Mouse (Mus musculus) hindbrain, postnatal 0 days (tissue): ENCODE results near the gene Usp33. TPM values are rescaled to one million over a fixed set of nuclear protein-coding genes. Genes with fewer than 3 reads are reported as not detected.

ENCODE experiments used
- ATAC-seq: fragments of 200-750 bp; cut with Nextera tagmentation; 2 replicates; pipeline ENCODE4 v1.8.0; 2017; ENCODE audit warnings: mild to moderate bottlenecking, moderate TSS enrichment, moderate library complexity
- DNase-seq: peaks from one replicate; pipeline ENCODE4 v3.0.0-alpha.2; 2015; ENCODE audit warnings: low spot score
- H3K27ac ChIP-seq: fragments of 300-500 bp; sonication (generic); 2 replicates; pipeline ENCODE4 v1.5.1; 2014; ENCODE audit warnings: mild to moderate bottlenecking
- H3K27me3 ChIP-seq: fragments of 300-500 bp; sonication (generic); 2 replicates; pipeline ENCODE4 v1.6.1; 2014; ENCODE audit warnings: low read length, mixed read lengths; ENCODE audit not compliant: insufficient read depth
- H3K36me3 ChIP-seq: fragments of 300-500 bp; sonication (generic); 2 replicates; pipeline ENCODE4 v1.6.1; 2014; ENCODE audit warnings: low read length, mixed read lengths; ENCODE audit not compliant: insufficient read depth
- H3K4me1 ChIP-seq: fragments of 300-500 bp; sonication (generic); 2 replicates; pipeline ENCODE4 v1.6.1; 2014; ENCODE audit warnings: antibody characterized with exemption, low read length, mixed read lengths; ENCODE audit not compliant: insufficient read depth
- H3K4me2 ChIP-seq: fragments of 300-500 bp; sonication (generic); 2 replicates; pipeline ENCODE4 v1.6.1; 2014; ENCODE audit warnings: low read depth, mild to moderate bottlenecking, low read length, moderate library complexity, mixed read lengths
- H3K4me3 ChIP-seq: fragments of 300-500 bp; sonication (generic); 2 replicates; pipeline ENCODE4 v1.5.1; 2014; ENCODE audit warnings: low read length
- H3K9ac ChIP-seq: fragments of 300-500 bp; sonication (generic); replicated peaks from 2 replicates; pipeline ENCODE4 v1.6.1; 2014; ENCODE audit warnings: mild to moderate bottlenecking, low read length, moderate library complexity, mixed read lengths
- H3K9me3 ChIP-seq: fragments of 300-500 bp; sonication (generic); 2 replicates; pipeline ENCODE4 v1.6.1; 2016; ENCODE audit warnings: low read length, mixed read lengths
- CTCF ChIP-seq: IDR thresholded peaks from 2 replicates; pipeline ENCODE4 v1.5.1; 2016; ENCODE audit warnings: antibody characterized with exemption, control low read depth, low read depth
- WGBS: fragments of 180-500 bp; shearing (Covaris S2); extraction: QIAGEN DNeasy Blood & Tissue Kit; methylation state at CpG from one replicate; pipeline ENCODE4 v1.1.7; 2014; 5-methylcytosine and 5-hydroxymethylcytosine counted together
- polyA plus RNA-seq: library from polyadenylated mRNA; unstranded; fragments of >200 nt; fragmentation: Nextera tagmentation; extraction: Ambion mirVana; gene quantifications from 2 replicates; pipeline ENCODE4 v1.2.1, GENCODE M21; 2015
- total RNA-seq: library from RNA; depleted of rRNA; stranded (reverse); fragments of >200 nt; gene quantifications from 2 replicates; pipeline ENCODE4 v1.2.3, GENCODE M21; 2014; rRNA removed

The Usp33 gene
- total and polyA plus RNA-seq, 2 experiments from 2014 or later = 51.5 to 64.8 TPM

- Histone ChIP-seq H3K9me3 (no peaks in the 10 kb centered on the region), H3K36me3 (peaks cover 20% of the 10 kb centered on the region), H3K4me2 (no peak overlapping the region), H3K4me3 (no peak overlapping the region), H3K9ac (no peak overlapping the region), H3K27ac (no peak overlapping the region), H3K4me1 (no peaks in the 10 kb centered on the region), H3K27me3 (no peaks in the 10 kb centered on the region)
- DNase-seq (no peak), ATAC-seq (no peak)
- WGBS = 90% methylated on average over 8 of the region's 8 CpGs
- no peak for TF ChIP-seq CTCF
Measured at GRCm38 (mm10) chr3:152428925-152429324, 82.6 kb downstream of the Usp33 start.

- Histone ChIP-seq H3K27ac (no peak overlapping the region), H3K4me3 (no peak overlapping the region), H3K9me3 (no peaks in the 10 kb centered on the region), H3K4me1 (no peaks in the 10 kb centered on the region), H3K36me3 (peaks cover 14% of the 10 kb centered on the region), H3K9ac (no peak overlapping the region), H3K4me2 (no peak overlapping the region), H3K27me3 (no peaks in the 10 kb centered on the region)
- DNase-seq (no peak), ATAC-seq (no peak)
- WGBS = 95% methylated on average over 7 of the region's 7 CpGs
- no peak for TF ChIP-seq CTCF
Measured at GRCm38 (mm10) chr3:152432677-152433076, 86.4 kb downstream of the Usp33 start.

DNA sequence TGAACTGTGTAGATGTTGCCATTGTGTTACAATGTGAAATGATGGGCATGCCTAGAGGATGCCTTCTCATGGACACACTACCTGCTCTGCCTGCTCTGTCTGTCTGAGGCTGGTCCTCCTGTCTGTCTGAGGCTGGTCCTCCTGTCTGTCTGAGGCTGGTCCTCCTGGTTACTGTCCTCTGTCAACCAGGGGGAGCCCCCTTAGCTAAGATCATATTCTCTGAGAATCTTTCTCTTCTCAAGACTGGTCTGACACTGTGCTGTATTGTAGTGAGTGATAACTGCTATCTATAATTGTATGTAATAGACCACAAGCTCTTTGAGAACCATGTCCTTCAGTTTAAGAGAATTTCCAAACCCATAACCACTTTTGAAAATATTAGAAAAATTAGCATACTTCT lies 89.3 kb downstream of the Usp33 start:
- H3K36me3 ChIP-seq = no peaks in the 10 kb centered on the region
- no peak for ATAC-seq
- H3K4me2 ChIP-seq = no peak overlapping the region
- no peak overlapping the region for H3K27ac ChIP-seq
- H3K9me3 ChIP-seq = no peaks in the 10 kb centered on the region
- no peak for DNase-seq
- no peaks in the 10 kb centered on the region for H3K4me1 ChIP-seq
- H3K27me3 ChIP-seq = no peaks in the 10 kb centered on the region
- TF ChIP-seq CTCF = no peak
- no peak overlapping the region for H3K9ac ChIP-seq
- H3K4me3 ChIP-seq = no peak overlapping the region

DNA sequence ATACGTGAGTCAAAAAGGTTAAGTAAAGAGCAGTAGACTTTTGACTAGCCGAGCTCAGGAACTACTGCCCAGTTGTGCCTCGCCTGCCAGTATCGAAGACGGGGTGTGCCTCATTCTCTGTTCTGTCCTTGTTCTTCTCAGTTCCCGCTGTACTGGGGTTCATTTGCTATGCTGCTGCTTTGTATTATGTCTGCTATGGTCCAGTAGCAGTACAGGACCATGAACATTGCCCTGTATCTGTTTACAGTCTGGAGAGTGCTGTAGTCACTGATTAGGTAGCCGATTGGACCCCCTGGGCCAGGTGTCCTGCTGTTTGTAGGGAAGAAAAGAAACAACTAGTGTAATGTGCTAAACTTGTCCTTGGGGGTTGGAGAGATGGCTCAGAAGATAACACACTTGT lies 91.8 kb downstream of the Usp33 start:
- Histone ChIP-seq H3K27me3 (no peaks in the 10 kb centered on the region), H3K27ac (no peak overlapping the region), H3K4me3 (no peak overlapping the region), H3K9ac (no peak overlapping the region), H3K36me3 (no peaks in the 10 kb centered on the region), H3K4me2 (no peak overlapping the region), H3K9me3 (no peaks in the 10 kb centered on the region), H3K4me1 (no peaks in the 10 kb centered on the region)
- ATAC-seq (no peak), DNase-seq (no peak)
- no peak for TF ChIP-seq CTCF
- WGBS = 97% methylated on average over 7 of the region's 7 CpGs

DNA sequence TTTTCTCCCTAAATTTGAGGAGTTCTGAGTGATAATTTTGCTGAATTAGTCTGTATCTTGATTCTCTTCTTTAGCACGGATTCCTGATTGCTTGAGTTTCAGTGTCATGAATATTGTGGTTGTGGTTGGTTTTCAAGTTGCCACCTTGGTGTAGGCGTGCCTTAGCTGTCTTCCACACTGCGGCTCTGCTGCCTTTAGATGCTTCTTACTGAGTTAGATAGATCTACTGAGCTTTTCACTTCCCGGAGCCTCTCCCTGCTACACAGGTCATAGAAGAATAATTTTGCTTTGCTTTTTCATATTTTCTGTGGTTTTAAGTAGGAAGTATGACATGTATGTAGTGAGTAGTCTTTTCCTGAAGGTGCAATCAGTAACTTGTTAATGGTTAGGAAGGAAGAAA lies 96.5 kb downstream of the Usp33 start:
- Histone ChIP-seq H3K4me3 (no peak overlapping the region), H3K9ac (no peak overlapping the region), H3K4me1 (no peaks in the 10 kb centered on the region), H3K27ac (no peak overlapping the region), H3K9me3 (no peaks in the 10 kb centered on the region), H3K36me3 (no peaks in the 10 kb centered on the region), H3K27me3 (no peaks in the 10 kb centered on the region), H3K4me2 (no peak overlapping the region)
- DNase-seq (no peak), ATAC-seq (no peak)
- TF ChIP-seq CTCF = no peak
- WGBS = 93% methylated on average over 4 of the region's 4 CpGs

Other genes with a start within 250 kb of the Usp33 start
- gene Gipc2, start 180.2 kb upstream of the Usp33 start, total RNA-seq = 3.1 and 6.7 TPM in 2 replicates
- 12.8 and 15.6 TPM in 2 replicates for gene Gipc2, start 180.2 kb upstream of the Usp33 start, polyA plus RNA-seq
- gene Dnajb4, start 136.2 kb upstream of the Usp33 start, total RNA-seq = 26.5 and 40.8 TPM in 2 replicates
- gene Dnajb4, start 136.2 kb upstream of the Usp33 start, polyA plus RNA-seq = 47.8 and 49.0 TPM in 2 replicates
- 139 and 148 TPM in 2 replicates for gene Fubp1, start 136.1 kb upstream of the Usp33 start, total RNA-seq
- 130 and 139 TPM in 2 replicates for gene Fubp1, start 136.1 kb upstream of the Usp33 start, polyA plus RNA-seq
- gene Nexn, start 80.1 kb upstream of the Usp33 start, total RNA-seq = 0.37 and 6.4 TPM in 2 replicates
- 2.5 and 3.4 TPM in 2 replicates for gene Nexn, start 80.1 kb upstream of the Usp33 start, polyA plus RNA-seq
- gene Miga1, start 6.1 kb upstream of the Usp33 start, total RNA-seq = 13.6 and 16.7 TPM in 2 replicates
- gene Miga1, start 6.1 kb upstream of the Usp33 start, polyA plus RNA-seq = 21.1 and 22.5 TPM in 2 replicates
- gene Zzz3, start 49.0 kb downstream of the Usp33 start, total RNA-seq = 28.0 and 33.3 TPM in 2 replicates
- 20.9 and 23.4 TPM in 2 replicates for gene Zzz3, start 49.0 kb downstream of the Usp33 start, polyA plus RNA-seq